Comparison of ENCODE assay signal across 15 mouse cellular contexts in genomic region chr13:58477253-58477652, GRCm38 (mm10).
"Had no signal": no experiment of that assay in that cellular context is flagged by ENCODE, and none has a peak within 500 bp of the region (broad histone marks: within the 10 kb centered on the region; RNA-seq: fewer than 3 reads in every experiment).

No protein-coding gene starts in this region.

- H3K9me3 ChIP-seq: limb, embryonic 13.5 days; midbrain, embryonic 13.5 days; neural tube, embryonic 15.5 days; stomach, embryonic 15.5 days had no signal

- H3K9ac ChIP-seq: limb, embryonic 13.5 days; midbrain, embryonic 13.5 days; neural tube, embryonic 15.5 days; stomach, embryonic 15.5 days had no signal

- H3K4me1 ChIP-seq: limb, embryonic 13.5 days; stomach, embryonic 15.5 days had no signal

- H3K4me3 ChIP-seq: limb, embryonic 13.5 days; midbrain, embryonic 13.5 days; myocyte; neural tube, embryonic 15.5 days; stomach, embryonic 15.5 days had no signal

- H3K4me2 ChIP-seq: limb, embryonic 13.5 days; midbrain, embryonic 13.5 days; neural tube, embryonic 15.5 days; stomach, embryonic 15.5 days had no signal

- H3K36me3 ChIP-seq: limb, embryonic 13.5 days; midbrain, embryonic 13.5 days; neural tube, embryonic 15.5 days; stomach, embryonic 15.5 days had no signal

- H3K27ac ChIP-seq: kidney, postnatal 0 days; limb, embryonic 13.5 days; midbrain, embryonic 13.5 days; neural tube, embryonic 15.5 days; stomach, embryonic 15.5 days had no signal

- ATAC-seq: midbrain, embryonic 13.5 days had no signal

- DNase-seq: kidney, adult 11 months; kidney, adult 9 months; kidney, postnatal 36 days; layer of hippocampus, adult 9-11 months; layer of hippocampus, postnatal 36 days; lung, adult 18-20 months; right cerebral cortex, postnatal 4 days; spleen, adult 18-20 months; thymus, postnatal 36 days had no signal
